Mouse (Mus musculus): Measurements from ENCODE around the gene Usp42.

Usp42 gene

GRCm38 (mm10) chr5:143690392-143690791 lies 41.7 kb downstream of the Usp42 start:
- no peak for DNase-seq (ENCODE audit: low read depth, low spot score)

- no peak for DNase-seq (ENCODE audit: low read depth, low spot score)
These were observed 44.5 kb downstream of the Usp42 start for GRCm38 (mm10) chr5:143687589-143687988.

- no peak for DNase-seq (ENCODE audit: low read depth, low spot score)
These were observed 45.6 kb downstream of the Usp42 start for GRCm38 (mm10) chr5:143686456-143686855.

- DNase-seq (ENCODE audit: low read depth, low spot score): no peak
These were observed 47.1 kb downstream of the Usp42 start for GRCm38 (mm10) chr5:143684911-143685390.

- DNase-seq (ENCODE audit: low read depth, low spot score): no peak
These were observed 48.4 kb downstream of the Usp42 start for GRCm38 (mm10) chr5:143683696-143684095.

GRCm38 (mm10) chr5:143679654-143680053 lies 52.4 kb downstream of the Usp42 start:
- no peak for DNase-seq (ENCODE audit: low read depth, low spot score)

- DNase-seq (ENCODE audit: low read depth, low spot score): no peak
These were observed 53.3 kb downstream of the Usp42 start for GRCm38 (mm10) chr5:143678634-143679271.

- DNase-seq (ENCODE audit: low read depth, low spot score): no peak
These were observed 54.7 kb downstream of the Usp42 start for GRCm38 (mm10) chr5:143677363-143677762.

- no peak for DNase-seq (ENCODE audit: low read depth, low spot score)
These were observed 55.7 kb downstream of the Usp42 start for GRCm38 (mm10) chr5:143676218-143676985.

GRCm38 (mm10) chr5:143674576-143674975 lies 57.5 kb downstream of the Usp42 start:
- DNase-seq (ENCODE audit: low read depth, low spot score): no peak

GRCm38 (mm10) chr5:143670740-143671415 lies 61.2 kb downstream of the Usp42 start:
- no peak for DNase-seq (ENCODE audit: low read depth, low spot score)

- no peak for DNase-seq (ENCODE audit: low read depth, low spot score)
These were observed 62.2 kb downstream of the Usp42 start for GRCm38 (mm10) chr5:143669839-143670238.

GRCm38 (mm10) chr5:143669393-143669792 lies 62.7 kb downstream of the Usp42 start:
- no peak for DNase-seq (ENCODE audit: low read depth, low spot score)

GRCm38 (mm10) chr5:143668884-143669283 lies 63.2 kb downstream of the Usp42 start:
- no peak for DNase-seq (ENCODE audit: low read depth, low spot score)

- no peak for DNase-seq (ENCODE audit: low read depth, low spot score)
These were observed 66.1 kb downstream of the Usp42 start for GRCm38 (mm10) chr5:143666015-143666414.

GRCm38 (mm10) chr5:143665561-143665960 lies 66.5 kb downstream of the Usp42 start:
- no peak for DNase-seq (ENCODE audit: low read depth, low spot score)

- DNase-seq (ENCODE audit: low read depth, low spot score): no peak
These were observed 68.9 kb downstream of the Usp42 start for GRCm38 (mm10) chr5:143663074-143663687.
